Mouse (Mus musculus) liver, postnatal 0 days (tissue): ENCODE measurements around the gene Dlgap5.

ENCODE experiments used
- CTCF ChIP-seq: sonication (generic); IDR thresholded peaks from 2 replicates; pipeline ENCODE4 v1.5.1; 2016; ENCODE audit warnings: antibody characterized with exemption, low read depth
- EP300 ChIP-seq: IDR thresholded peaks from 2 replicates; pipeline ENCODE4 v1.6.1; 2016; ENCODE audit warnings: antibody characterized with exemption, low read depth, mild to moderate bottlenecking

- TF ChIP-seq CTCF (no peak), EP300 (no peak)
These were observed 41.3 kb upstream of the Dlgap5 start for GRCm38 (mm10) chr14:47459556-47459955.
